Mouse (Mus musculus): ENCODE data around the gene Olfr212. TPM values are rescaled to one million over a fixed set of nuclear protein-coding genes. Genes with fewer than 3 reads are reported as not detected.

The Olfr212 gene
- polyA plus RNA-seq (2014; fragmentation: Illumina TruSeq; extraction: RNeasy Lipid Tissue Mini Kit (QIAGEN cat#74804); ENCODE audit: low replicate concordance), result not detected

DNA sequence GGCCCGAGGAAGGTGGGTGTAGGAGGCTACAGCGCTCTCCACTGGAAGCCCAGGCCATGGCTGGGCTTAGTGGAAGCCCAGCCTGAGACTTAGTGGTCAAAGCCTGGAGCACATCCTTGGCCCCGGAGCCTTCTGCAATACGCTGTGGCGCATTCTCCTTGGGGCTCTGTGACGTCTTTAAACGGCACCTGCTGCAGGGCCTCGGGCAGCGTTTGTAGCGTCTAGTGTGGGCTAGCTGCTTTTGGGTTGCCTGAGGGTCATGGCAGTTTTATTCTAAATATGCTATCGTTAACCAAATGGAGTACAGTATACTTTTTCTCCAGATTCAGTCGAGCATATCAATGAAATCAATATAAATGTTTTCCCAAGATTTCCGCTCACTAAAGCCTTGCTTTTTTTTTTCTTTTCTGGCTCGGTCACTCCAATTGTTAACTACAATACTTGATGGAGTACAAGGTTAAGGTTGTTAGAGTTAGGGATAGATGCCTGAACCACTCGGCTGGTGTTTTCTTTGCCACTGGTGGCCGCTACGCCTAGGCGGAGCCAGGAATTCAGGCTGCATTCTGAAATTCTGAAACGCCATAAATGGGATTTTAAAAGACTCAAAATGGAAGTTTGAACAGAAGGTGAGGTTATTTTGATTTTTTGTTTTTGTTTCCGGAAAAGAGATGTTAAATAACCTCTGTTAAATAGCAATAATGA, at the start of gene Olfr212:
Olfr212 (plus strand) TSS at position 215 of the 702 bp plus-strand sequence.

GRCm38 (mm10) chr6:116460544-116461283, 45.6 kb upstream of the Olfr212 start, which contains the start of gene Alox5:
Alox5 (minus strand) TSS chr6:116461178.

GRCm38 (mm10) chr6:116488791-116489190, 17.5 kb upstream of the Olfr212 start, which contains the start of gene Olfr211:
Olfr211 (plus strand) TSS chr6:116489091.

GRCm38 (mm10) chr6:116538156-116538555, 31.8 kb downstream of the Olfr212 start, which contains the start of gene Olfr213:
Olfr213 (plus strand) TSS chr6:116538456.

DNA sequence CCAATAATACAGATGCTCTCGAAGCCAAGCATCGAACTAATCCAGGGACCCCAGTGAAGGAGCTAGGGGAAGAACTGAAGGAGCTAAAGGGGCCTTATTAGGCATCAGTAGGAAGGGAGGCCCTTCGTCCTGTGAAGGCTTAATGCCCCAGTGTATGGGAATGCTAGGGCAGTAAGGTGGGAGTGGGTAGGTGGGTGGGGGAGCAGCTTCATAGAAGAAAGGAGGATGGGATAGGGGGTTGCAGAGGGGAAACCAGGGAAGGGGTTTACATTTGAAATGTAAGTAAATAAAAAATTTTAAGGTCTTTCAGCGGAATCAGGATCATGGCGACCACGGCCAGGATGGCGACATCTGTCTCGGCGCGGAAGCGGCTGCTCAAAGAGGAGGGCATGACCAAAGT, 44.5 kb downstream of the Olfr212 start, which contains the start of gene Gm5580:
Gm5580 (plus strand) TSS at position 301 of the 400 bp plus-strand sequence.

DNA sequence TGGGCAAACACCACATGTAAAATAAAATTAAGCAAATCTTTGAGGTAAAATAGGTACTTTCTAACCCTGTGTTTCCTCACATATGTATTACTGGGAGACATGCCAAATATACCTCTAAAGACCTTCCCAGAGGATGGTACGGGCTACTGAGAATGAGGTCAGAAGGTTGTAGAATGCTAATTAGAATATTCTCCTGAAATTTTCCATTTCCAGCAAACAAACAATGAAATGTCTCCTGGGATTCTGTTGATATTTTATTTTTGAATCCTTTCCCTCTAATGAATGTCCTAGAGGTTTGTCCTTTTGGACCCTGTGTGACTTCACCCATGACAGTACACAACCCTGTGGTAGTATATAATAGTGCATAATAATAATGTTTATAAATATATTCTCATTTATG, 47.6 kb downstream of the Olfr212 start, which contains the start of gene Olfr214:
Olfr214 (plus strand) TSS at position 301 of the 400 bp plus-strand sequence.

Other genes with a start within 250 kb of the Olfr212 start
- gene Zfand4, start 242.3 kb upstream of the Olfr212 start, polyA plus RNA-seq (2014; fragmentation: Illumina TruSeq; extraction: RNeasy Lipid Tissue Mini Kit (QIAGEN cat#74804); ENCODE audit: low replicate concordance), result 1.9 TPM
- 197 TPM for gene March8, start 168.5 kb upstream of the Olfr212 start, polyA plus RNA-seq (2014; fragmentation: Illumina TruSeq; extraction: RNeasy Lipid Tissue Mini Kit (QIAGEN cat#74804); ENCODE audit: low replicate concordance)
- 1.2 TPM for gene Alox5, start 45.3 kb upstream of the Olfr212 start, polyA plus RNA-seq (2014; fragmentation: Illumina TruSeq; extraction: RNeasy Lipid Tissue Mini Kit (QIAGEN cat#74804); ENCODE audit: low replicate concordance)
- gene Olfr211, start 17.4 kb upstream of the Olfr212 start, polyA plus RNA-seq (2014; fragmentation: Illumina TruSeq; extraction: RNeasy Lipid Tissue Mini Kit (QIAGEN cat#74804); ENCODE audit: low replicate concordance), result not detected
- gene Olfr213, start 31.9 kb downstream of the Olfr212 start, polyA plus RNA-seq (2014; fragmentation: Illumina TruSeq; extraction: RNeasy Lipid Tissue Mini Kit (QIAGEN cat#74804); ENCODE audit: low replicate concordance), result not detected
- gene Gm5580, start 44.6 kb downstream of the Olfr212 start, polyA plus RNA-seq (2014; fragmentation: Illumina TruSeq; extraction: RNeasy Lipid Tissue Mini Kit (QIAGEN cat#74804); ENCODE audit: low replicate concordance), result not detected
- not detected for gene Olfr214, start 47.7 kb downstream of the Olfr212 start, polyA plus RNA-seq (2014; fragmentation: Illumina TruSeq; extraction: RNeasy Lipid Tissue Mini Kit (QIAGEN cat#74804); ENCODE audit: low replicate concordance)
- not detected for gene Olfr215, start 77.7 kb downstream of the Olfr212 start, polyA plus RNA-seq (2014; fragmentation: Illumina TruSeq; extraction: RNeasy Lipid Tissue Mini Kit (QIAGEN cat#74804); ENCODE audit: low replicate concordance)
- 49.6 TPM for gene Zfp422, start 122.5 kb downstream of the Olfr212 start, polyA plus RNA-seq (2014; fragmentation: Illumina TruSeq; extraction: RNeasy Lipid Tissue Mini Kit (QIAGEN cat#74804); ENCODE audit: low replicate concordance)
- gene Depp1, start 144.1 kb downstream of the Olfr212 start, polyA plus RNA-seq (2014; fragmentation: Illumina TruSeq; extraction: RNeasy Lipid Tissue Mini Kit (QIAGEN cat#74804); ENCODE audit: low replicate concordance), result not detected
- gene Rassf4, start 167.4 kb downstream of the Olfr212 start, polyA plus RNA-seq (2014; fragmentation: Illumina TruSeq; extraction: RNeasy Lipid Tissue Mini Kit (QIAGEN cat#74804); ENCODE audit: low replicate concordance), result 5.0 TPM
- not detected for gene Tmem72, start 210.4 kb downstream of the Olfr212 start, polyA plus RNA-seq (2014; fragmentation: Illumina TruSeq; extraction: RNeasy Lipid Tissue Mini Kit (QIAGEN cat#74804); ENCODE audit: low replicate concordance)